Mouse (Mus musculus) heart, postnatal 25 days (tissue): ENCODE measurements around the gene Inha. TPM values are rescaled to one million over a fixed set of nuclear protein-coding genes. Genes with fewer than 3 reads are reported as not detected.

Experiments used
- DNase-seq: peaks from one replicate; pipeline ENCODE4 v3.0.0; 2022; ENCODE audit warnings: low spot score
- intact Hi-C: fragments of 180-260 bp; cut with DNase I; formaldehyde crosslinking; loops from one replicate; pipeline ENCODE4 v1.15.1; 2025
- total RNA-seq, 2 experiments: library from RNA; stranded (reverse); gene quantifications; 2 replicates each; pipeline ENCODE4 v1.2.3; 2021

Inha gene
- total RNA-seq, 2 experiments from 2014 or later = 4.8 to 5.0 TPM

DNA sequence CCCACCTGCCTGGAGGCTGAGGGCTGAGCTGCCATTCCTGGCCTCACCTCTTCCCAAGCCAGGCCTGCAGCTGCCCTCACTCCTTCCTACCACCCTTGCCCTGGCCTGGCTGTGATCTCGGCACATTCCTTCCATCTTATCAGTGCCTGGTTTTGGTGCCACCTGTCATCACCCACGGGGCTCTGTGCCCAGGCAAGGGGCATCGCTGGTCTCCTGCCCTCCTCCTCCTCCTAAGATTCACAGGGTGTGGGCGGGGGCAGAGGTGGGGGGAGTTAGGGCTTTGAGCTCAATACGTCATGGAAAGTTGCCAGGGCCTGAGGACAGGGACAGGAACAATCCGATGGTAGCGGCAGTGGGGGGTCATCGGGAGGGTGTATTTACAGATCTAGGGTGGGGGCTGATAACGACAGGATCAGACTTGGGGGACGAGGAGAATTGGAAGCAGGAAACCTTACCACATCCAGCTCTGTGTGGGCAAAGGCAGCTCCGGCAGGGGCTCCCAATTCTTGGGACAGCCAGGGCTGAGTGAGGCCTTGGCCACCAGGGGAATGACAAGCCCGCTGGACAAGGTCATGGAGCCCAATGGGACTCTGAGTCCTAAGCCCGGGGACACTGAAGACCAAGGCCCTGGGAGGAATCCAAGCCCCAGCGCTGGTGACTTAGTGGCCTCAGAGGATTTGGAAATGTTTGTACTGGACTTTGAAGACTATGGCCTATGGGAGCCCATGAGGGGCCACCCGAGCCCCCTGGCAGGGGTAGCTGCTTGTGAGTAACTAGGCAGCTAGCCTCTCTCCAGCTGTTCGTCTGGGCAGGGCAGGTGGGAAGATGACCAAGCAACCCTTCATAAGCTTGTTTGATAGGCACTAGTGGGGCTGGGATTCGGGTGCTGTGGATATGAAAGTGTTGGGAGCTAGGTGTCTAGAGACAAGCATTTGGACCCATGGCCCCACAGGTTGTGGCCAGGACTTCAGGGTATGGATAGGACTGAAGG lies 42.7 kb downstream of the Inha start:
- peak; percentile 36 for DNase-seq
- intact Hi-C loops = no loop called here

DNA sequence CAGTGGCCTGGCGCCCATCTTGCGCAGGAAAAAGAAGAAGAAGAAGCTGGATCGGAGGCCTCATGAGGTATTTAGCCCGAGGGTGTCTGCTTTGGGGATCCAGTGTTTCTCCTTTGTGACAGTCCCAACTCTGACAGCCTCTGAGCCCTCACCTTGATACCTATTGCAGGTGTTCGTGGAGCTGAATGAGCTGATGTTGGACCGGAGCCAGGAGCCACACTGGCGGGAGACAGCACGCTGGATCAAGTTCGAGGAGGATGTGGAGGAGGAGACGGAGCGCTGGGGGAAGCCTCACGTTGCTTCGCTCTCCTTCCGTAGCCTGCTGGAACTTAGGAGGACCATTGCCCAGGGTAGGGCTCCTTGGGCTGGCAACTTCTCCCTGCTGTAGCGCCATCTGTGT lies 43.7 kb downstream of the Inha start:
- intact Hi-C loops = no loop called here
- DNase-seq = no peak

DNA sequence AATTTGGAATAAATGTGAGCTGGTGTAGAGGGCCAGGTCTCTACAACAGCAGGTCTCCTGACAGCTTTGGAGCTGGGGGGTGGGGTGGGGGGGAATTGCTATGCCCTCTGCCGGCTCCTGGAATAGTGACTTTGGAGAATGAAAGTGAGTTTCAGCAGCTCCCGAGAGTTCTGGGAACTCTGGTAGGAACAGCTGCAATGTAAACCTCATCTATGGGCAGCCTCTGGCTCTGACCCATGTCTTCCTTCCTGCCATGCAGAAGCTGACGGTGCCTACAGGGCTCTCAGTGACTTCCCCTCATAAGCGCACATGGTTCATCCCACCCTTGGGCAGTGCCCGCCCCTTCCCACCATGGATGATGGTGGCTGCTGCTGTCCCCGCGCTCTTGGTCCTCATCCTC lies 48.8 kb downstream of the Inha start:
- no peak for DNase-seq
- intact Hi-C loops = no loop called here

DNA sequence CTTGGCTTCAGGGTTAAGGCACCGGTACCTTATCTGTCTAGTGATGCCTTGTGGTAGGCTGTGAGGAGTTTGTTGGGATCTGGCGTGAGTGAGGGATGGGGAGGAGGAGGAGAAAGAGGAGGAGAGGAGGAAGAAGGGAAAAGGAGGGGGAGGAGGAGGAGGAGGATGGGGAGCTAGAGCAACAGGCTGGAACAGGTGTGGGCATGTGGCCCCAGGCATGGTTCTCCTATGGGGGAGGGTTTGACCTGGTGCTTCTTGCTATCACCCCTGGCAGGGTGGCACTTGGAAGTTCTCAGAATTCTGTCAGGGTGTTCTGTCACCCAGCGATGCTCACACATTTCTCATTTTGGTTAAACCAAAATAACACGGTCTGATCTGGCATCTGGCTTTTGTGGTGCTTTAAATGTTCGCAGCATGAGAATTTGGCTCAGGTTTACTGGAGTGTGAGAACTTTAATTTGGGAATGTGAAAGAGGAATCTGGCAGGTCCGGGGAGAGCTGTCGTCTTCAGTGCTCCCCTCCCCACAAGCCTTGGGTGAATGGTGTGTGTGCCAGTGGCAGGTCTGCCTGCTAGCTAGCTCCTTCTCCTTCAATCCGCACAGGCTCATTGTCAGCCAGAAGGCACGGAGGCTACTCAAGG lies 49.4 kb downstream of the Inha start:
- no peak for DNase-seq
- intact Hi-C loops = no loop called here

DNA sequence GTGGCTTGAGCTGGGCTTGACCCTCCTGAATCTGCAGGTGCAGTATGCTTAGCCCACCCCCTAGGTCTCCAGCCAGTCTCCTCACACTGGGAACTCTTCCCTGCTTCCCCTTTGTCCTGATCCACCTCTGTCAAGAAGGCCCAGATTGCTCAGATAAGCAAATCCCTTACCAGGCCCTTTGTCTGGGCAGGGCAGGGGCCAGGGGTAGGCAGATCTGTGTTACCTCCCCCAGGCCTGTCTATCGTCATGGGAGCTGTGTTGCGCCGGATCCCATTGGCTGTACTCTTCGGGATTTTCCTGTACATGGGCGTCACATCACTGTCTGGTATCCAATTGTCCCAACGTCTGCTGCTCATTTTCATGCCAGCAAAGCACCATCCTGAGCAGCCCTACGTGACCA lies 50.2 kb downstream of the Inha start:
- no peak for DNase-seq
- intact Hi-C loops = no loop called here

DNA sequence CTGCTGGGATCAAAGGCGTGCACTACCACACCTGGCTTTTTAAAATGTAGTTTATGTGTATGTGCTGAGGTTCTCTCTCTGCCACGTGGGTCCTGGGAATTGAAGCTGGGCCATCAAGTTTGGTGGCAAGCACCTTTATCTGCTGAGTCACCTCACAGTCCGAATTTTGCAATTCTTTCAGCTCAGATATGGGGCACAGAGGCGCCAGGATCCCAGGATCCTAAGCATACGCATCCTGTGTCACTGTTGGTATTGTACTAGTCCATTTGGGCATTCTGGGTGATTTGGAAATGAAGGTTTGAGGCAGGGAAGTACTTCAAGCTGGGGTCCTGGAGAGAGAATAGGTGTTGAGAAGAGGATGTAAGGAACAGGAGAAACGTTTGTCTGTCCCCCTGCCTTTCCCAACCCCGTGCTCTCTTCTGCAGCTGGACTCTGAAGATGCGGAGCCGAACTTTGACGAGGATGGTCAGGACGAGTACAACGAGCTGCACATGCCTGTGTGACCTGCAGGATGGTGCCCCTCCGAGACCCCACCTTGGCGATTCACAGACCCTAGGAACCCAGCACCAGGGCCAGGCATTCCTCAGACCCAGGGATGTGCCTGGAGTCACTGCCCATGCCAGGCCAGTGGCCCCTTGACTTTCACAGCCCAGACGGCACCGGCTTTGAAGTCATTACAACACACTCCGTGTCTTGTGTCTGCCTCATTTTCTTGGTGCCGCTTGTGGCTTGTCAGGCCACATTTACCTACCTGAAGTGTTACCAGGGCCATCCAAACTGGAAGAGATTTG lies 51.7 kb downstream of the Inha start:
- no peak for DNase-seq
- intact Hi-C loops = loop anchor here (1.0 to 2.0 kb wide), 2 partner anchors 54 to 81 kb away; no protein-coding TSS in a partner anchor

DNA sequence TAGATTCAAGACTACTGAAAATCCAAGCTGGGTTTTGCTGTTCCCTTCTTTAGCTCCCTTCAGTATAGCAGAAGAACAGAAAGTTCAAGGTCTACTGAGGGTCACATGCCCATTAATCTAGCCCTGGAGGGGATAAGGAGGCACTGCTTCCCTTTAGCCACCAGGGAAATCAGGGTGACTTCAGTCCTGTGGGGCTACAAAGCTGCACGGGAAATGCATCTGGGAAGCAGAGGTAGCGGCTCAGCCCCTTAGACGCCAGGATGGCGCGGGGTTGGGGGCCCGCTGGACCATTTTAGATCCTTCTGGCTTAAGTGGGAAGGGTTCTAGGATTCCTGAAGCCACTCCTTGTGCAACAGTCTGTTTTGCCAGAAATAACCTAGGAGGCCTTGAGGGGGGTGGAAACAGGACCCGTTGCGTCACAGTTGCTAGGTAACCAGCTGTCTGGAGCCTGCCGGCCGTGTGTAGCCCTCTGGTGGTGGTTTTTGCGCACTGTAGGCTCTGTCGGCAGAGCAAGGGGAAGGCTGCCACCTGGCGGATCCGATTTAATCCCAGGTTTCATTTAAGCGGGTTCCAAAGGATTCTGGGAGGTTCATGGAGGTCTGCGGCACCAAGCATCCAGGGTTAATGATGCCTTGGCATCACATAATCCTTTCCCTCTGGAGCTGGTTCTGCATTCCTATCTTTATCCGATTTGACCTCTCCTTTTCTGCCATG lies 52.5 kb downstream of the Inha start:
- intact Hi-C loops = loop anchor here (1.0 to 2.0 kb wide), 2 partner anchors 55 to 82 kb away; no protein-coding TSS in a partner anchor
- peak; percentile 79 for DNase-seq

Other genes starting within 250 kb of the Inha start
- under 1 TPM; 0.86 to 0.92 TPM for gene Ptprn, start 242.6 kb upstream of the Inha start, total RNA-seq
- not detected for gene Resp18, start 228.7 kb upstream of the Inha start, total RNA-seq
- gene Dnpep, start 189.1 kb upstream of the Inha start, total RNA-seq = 10 to 100 TPM; 81.8 to 82.7 TPM
- 1,000 to 10,000 TPM; 1,261 to 1,294 TPM for gene Des, start 146.7 kb upstream of the Inha start, total RNA-seq
- 100 to 1,000 TPM; 141 to 144 TPM for gene Speg, start 131.8 kb upstream of the Inha start, total RNA-seq
- gene Gmppa, start 71.1 kb upstream of the Inha start, total RNA-seq = 10 to 100 TPM; 36.6 to 37.3 TPM
- gene Asic4, start 56.6 kb upstream of the Inha start, total RNA-seq = not detected
- gene Chpf, start 27.8 kb upstream of the Inha start, total RNA-seq = 10 to 100 TPM; 26.4 to 28.2 TPM
- gene Tmem198, start 27.5 kb upstream of the Inha start, total RNA-seq = under 1 TPM; 0.42 to 0.61 TPM
- 100 to 1,000 TPM; 147 to 150 TPM for gene Obsl1, start 625 bp upstream of the Inha start, total RNA-seq
- gene Stk11ip, start 14.5 kb downstream of the Inha start, total RNA-seq = 1 to 10 TPM; 8.9 to 9.2 TPM
- 100 to 1,000 TPM; 220 to 242 TPM for gene Slc4a3, start 39.2 kb downstream of the Inha start, total RNA-seq